Mouse (Mus musculus): ENCODE results near the gene Nr1i2. TPM values are rescaled to one million over a fixed set of nuclear protein-coding genes. Genes with fewer than 3 reads are reported as not detected.

The Nr1i2 gene
- polyA plus RNA-seq, 1 experiment from 2014 or later: not detected

- Histone ChIP-seq H3K36me3 (replicated peaks; ENCODE audit: control insufficient read depth, insufficient read depth) (no peaks in the 10 kb centered on the region), H3K9me3 (ENCODE audit: control insufficient read depth, low read length) (no peaks in the 10 kb centered on the region), H3K9ac (no peak overlapping the region), H3K4me1 (replicated peaks; ENCODE audit: control insufficient read depth, insufficient read depth, low read length) (no peaks in the 10 kb centered on the region), H3K27me3 (ENCODE audit: control insufficient read depth, insufficient read depth, low read length) (no peaks in the 10 kb centered on the region), H3K4me3 (replicated peaks; ENCODE audit: low read length) (no peak overlapping the region), H3K4me2 (replicated peaks) (no peak overlapping the region), H3K27ac (no peak overlapping the region)
- WGBS: 82% methylated on average over 9 of the region's 9 CpGs
- ATAC-seq (ENCODE audit: low FRiP score): no peak
- DNase-seq (ENCODE audit: low spot score): no peak
Measured at GRCm38 (mm10) chr16:38318492-38318891, 23.9 kb upstream of the Nr1i2 start.

DNA sequence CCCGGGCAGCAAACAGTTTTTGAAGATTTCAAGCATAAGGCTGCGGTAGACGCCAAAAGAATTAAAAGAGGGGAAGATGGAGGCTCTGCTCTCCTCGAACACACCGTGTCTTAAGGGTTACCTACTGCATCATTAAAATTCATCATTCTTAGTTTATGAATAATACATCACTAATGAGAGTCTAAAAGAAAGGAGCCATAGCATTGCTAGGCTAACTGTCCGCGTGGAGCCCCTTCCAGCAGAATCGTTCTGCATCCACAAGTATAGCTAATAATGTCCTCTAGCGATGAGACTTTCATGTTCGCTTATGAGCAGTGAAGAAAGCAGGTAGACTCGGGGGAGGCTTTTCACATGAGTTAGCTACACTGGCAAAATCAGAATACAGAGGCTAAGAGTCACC, 13.6 kb upstream of the Nr1i2 start:
- DNase-seq (ENCODE audit: low spot score) (no peak), ATAC-seq (ENCODE audit: low FRiP score) (no peak)
- Histone ChIP-seq H3K4me3 (replicated peaks; ENCODE audit: low read length) (no peak overlapping the region), H3K9ac (no peak overlapping the region), H3K36me3 (replicated peaks; ENCODE audit: control insufficient read depth, insufficient read depth) (no peaks in the 10 kb centered on the region), H3K4me2 (replicated peaks) (peak overlapping the region; percentile 27), H3K27me3 (ENCODE audit: control insufficient read depth, insufficient read depth, low read length) (no peaks in the 10 kb centered on the region), H3K9me3 (ENCODE audit: control insufficient read depth, low read length) (no peaks in the 10 kb centered on the region), H3K27ac (0 out of 2 replicates have a peak overlapping the region, but pooled peaks have one; percentile 16), H3K4me1 (replicated peaks; ENCODE audit: control insufficient read depth, insufficient read depth, low read length) (0 out of 2 replicates have a peak, but pooled peaks cover 3% of the 10 kb centered on the region)
- whole genome bisulfite sequencing: 55% methylated on average over 11 of the region's 11 CpGs

DNA sequence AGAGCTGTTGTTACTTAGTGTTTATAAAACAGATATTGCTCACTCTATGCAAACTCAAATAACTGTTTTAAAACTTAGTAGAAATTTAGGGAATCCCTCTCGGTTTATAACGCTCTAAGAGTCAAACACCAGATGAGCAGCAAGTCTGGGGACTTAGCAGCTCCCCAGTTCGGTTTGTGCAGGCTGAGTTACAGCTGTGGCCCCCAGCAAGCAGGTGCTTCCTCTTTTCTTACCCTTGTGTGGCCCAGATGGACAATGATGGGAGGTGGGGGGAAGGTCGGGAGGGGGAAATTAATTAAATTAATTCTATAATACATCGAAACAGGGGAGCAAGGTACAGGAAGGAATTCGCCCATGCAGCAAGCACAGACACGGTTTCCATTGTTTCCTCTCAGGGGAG, 13.0 kb upstream of the Nr1i2 start:
- Histone ChIP-seq H3K9ac (no peak overlapping the region), H3K9me3 (ENCODE audit: control insufficient read depth, low read length) (no peaks in the 10 kb centered on the region), H3K4me3 (replicated peaks; ENCODE audit: low read length) (no peak overlapping the region), H3K4me2 (replicated peaks) (peak overlapping the region; percentile 27), H3K27ac (0 out of 2 replicates have a peak overlapping the region, but pooled peaks have one; percentile 16), H3K27me3 (ENCODE audit: control insufficient read depth, insufficient read depth, low read length) (no peaks in the 10 kb centered on the region), H3K4me1 (replicated peaks; ENCODE audit: control insufficient read depth, insufficient read depth, low read length) (0 out of 2 replicates have a peak, but pooled peaks cover 3% of the 10 kb centered on the region), H3K36me3 (replicated peaks; ENCODE audit: control insufficient read depth, insufficient read depth) (no peaks in the 10 kb centered on the region)
- DNase-seq (ENCODE audit: low spot score) (no peak), ATAC-seq (ENCODE audit: low FRiP score) (no peak)
- WGBS: 40% methylated on average over 7 of the region's 7 CpGs

DNA sequence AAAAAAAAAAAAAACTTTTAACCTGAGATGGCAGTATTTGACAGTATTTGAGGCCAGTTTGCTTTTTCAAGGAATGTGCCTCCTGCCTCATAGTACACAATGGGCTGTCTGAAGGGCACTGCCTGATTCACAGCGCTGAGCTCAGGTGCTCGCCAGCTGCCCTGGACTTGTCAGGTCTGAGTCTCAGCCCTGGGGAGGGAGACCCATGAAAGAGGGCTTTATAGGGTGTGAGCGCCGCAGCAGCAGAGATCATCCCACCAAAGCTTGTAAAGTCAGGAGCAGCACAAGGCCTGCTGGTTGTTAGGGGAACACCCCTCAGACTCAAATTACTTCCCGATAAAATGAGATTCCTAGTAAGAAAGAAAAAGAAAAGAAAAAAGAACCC, 12.6 kb upstream of the Nr1i2 start:
- H3K9me3 ChIP-seq (ENCODE audit: control insufficient read depth, low read length): no peaks in the 10 kb centered on the region
- no peak overlapping the region for H3K27ac ChIP-seq
- H3K4me1 ChIP-seq (replicated peaks; ENCODE audit: control insufficient read depth, insufficient read depth, low read length): 0 out of 2 replicates have a peak, but pooled peaks cover 3% of the 10 kb centered on the region
- no peak for ATAC-seq (ENCODE audit: low FRiP score)
- no peaks in the 10 kb centered on the region for H3K27me3 ChIP-seq (ENCODE audit: control insufficient read depth, insufficient read depth, low read length)
- 28% methylated on average over 5 of the region's 5 CpGs for WGBS
- H3K9ac ChIP-seq: no peak overlapping the region
- no peaks in the 10 kb centered on the region for H3K36me3 ChIP-seq (replicated peaks; ENCODE audit: control insufficient read depth, insufficient read depth)
- no peak for DNase-seq (ENCODE audit: low spot score)
- H3K4me2 ChIP-seq (replicated peaks): no peak overlapping the region
- H3K4me3 ChIP-seq (replicated peaks; ENCODE audit: low read length): no peak overlapping the region

- DNase-seq (ENCODE audit: low spot score) (no peak), ATAC-seq (ENCODE audit: low FRiP score) (no peak)
- WGBS: 44% methylated on average over 18 of the region's 18 CpGs
- no peak overlapping the region for H3K4me2 ChIP-seq (replicated peaks)
- no peak overlapping the region for H3K4me3 ChIP-seq (replicated peaks; ENCODE audit: low read length)
- no peaks in the 10 kb centered on the region for H3K36me3 ChIP-seq (replicated peaks; ENCODE audit: control insufficient read depth, insufficient read depth)
- H3K27ac ChIP-seq: no peak overlapping the region
- H3K27me3 ChIP-seq (ENCODE audit: control insufficient read depth, insufficient read depth, low read length): no peaks in the 10 kb centered on the region
- H3K4me1 ChIP-seq (replicated peaks; ENCODE audit: control insufficient read depth, insufficient read depth, low read length): 0 out of 2 replicates have a peak, but pooled peaks cover 3% of the 10 kb centered on the region
- no peak overlapping the region for H3K9ac ChIP-seq
- H3K9me3 ChIP-seq (ENCODE audit: control insufficient read depth, low read length): no peaks in the 10 kb centered on the region
Measured at GRCm38 (mm10) chr16:38306571-38307220, 12.1 kb upstream of the Nr1i2 start.

GRCm38 (mm10) chr16:38304460-38305194, 10.0 kb upstream of the Nr1i2 start:
- no peaks in the 10 kb centered on the region for H3K9me3 ChIP-seq (ENCODE audit: control insufficient read depth, low read length)
- no peaks in the 10 kb centered on the region for H3K36me3 ChIP-seq (replicated peaks; ENCODE audit: control insufficient read depth, insufficient read depth)
- no peak overlapping the region for H3K27ac ChIP-seq
- no peak overlapping the region for H3K4me3 ChIP-seq (replicated peaks; ENCODE audit: low read length)
- 0 out of 2 replicates have a peak, but pooled peaks cover 3% of the 10 kb centered on the region for H3K4me1 ChIP-seq (replicated peaks; ENCODE audit: control insufficient read depth, insufficient read depth, low read length)
- H3K4me2 ChIP-seq (replicated peaks): no peak overlapping the region
- DNase-seq (ENCODE audit: low spot score): no peak
- ATAC-seq (ENCODE audit: low FRiP score): no peak
- H3K9ac ChIP-seq: no peak overlapping the region
- no peaks in the 10 kb centered on the region for H3K27me3 ChIP-seq (ENCODE audit: control insufficient read depth, insufficient read depth, low read length)
- WGBS: 80% methylated on average over 17 of the region's 17 CpGs

DNA sequence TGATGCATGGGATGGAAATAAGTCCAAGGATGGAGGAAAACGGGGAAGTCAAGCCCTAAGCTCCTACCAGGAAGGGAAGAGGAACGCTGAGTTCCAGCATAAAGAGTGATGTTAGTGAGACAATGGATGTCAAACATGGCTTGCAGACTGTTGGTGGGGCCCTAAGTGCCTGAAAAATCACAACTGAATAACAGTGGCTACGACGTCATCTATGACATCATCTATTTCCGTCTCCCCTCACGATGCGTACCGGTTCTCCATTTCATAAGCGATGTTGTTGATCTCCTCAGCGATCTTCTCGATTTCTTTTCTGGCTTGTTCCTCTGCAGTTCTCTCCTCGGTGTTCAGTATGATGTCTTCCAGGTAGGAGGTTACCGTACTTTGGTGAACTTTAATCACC, 7.7 kb upstream of the Nr1i2 start:
- WGBS: 94% methylated on average over 13 of the region's 13 CpGs
- Histone ChIP-seq H3K4me2 (replicated peaks) (no peak overlapping the region), H3K27me3 (ENCODE audit: control insufficient read depth, insufficient read depth, low read length) (no peaks in the 10 kb centered on the region), H3K9ac (no peak overlapping the region), H3K9me3 (ENCODE audit: control insufficient read depth, low read length) (no peaks in the 10 kb centered on the region), H3K36me3 (replicated peaks; ENCODE audit: control insufficient read depth, insufficient read depth) (no peaks in the 10 kb centered on the region), H3K4me1 (replicated peaks; ENCODE audit: control insufficient read depth, insufficient read depth, low read length) (no peaks in the 10 kb centered on the region), H3K27ac (no peak overlapping the region), H3K4me3 (replicated peaks; ENCODE audit: low read length) (no peak overlapping the region)
- ATAC-seq (ENCODE audit: low FRiP score): no peak
- no peak for DNase-seq (ENCODE audit: low spot score)

GRCm38 (mm10) chr16:38298410-38298809, 3.8 kb upstream of the Nr1i2 start:
- Histone ChIP-seq H3K36me3 (replicated peaks; ENCODE audit: control insufficient read depth, insufficient read depth) (no peaks in the 10 kb centered on the region), H3K4me2 (replicated peaks) (no peak overlapping the region), H3K27ac (no peak overlapping the region), H3K9ac (no peak overlapping the region), H3K27me3 (ENCODE audit: control insufficient read depth, insufficient read depth, low read length) (no peaks in the 10 kb centered on the region), H3K9me3 (ENCODE audit: control insufficient read depth, low read length) (no peaks in the 10 kb centered on the region), H3K4me3 (replicated peaks; ENCODE audit: low read length) (no peak overlapping the region), H3K4me1 (replicated peaks; ENCODE audit: control insufficient read depth, insufficient read depth, low read length) (no peaks in the 10 kb centered on the region)
- WGBS: 90% methylated on average over 6 of the region's 6 CpGs
- DNase-seq (ENCODE audit: low spot score) (no peak), ATAC-seq (ENCODE audit: low FRiP score) (no peak)

DNA sequence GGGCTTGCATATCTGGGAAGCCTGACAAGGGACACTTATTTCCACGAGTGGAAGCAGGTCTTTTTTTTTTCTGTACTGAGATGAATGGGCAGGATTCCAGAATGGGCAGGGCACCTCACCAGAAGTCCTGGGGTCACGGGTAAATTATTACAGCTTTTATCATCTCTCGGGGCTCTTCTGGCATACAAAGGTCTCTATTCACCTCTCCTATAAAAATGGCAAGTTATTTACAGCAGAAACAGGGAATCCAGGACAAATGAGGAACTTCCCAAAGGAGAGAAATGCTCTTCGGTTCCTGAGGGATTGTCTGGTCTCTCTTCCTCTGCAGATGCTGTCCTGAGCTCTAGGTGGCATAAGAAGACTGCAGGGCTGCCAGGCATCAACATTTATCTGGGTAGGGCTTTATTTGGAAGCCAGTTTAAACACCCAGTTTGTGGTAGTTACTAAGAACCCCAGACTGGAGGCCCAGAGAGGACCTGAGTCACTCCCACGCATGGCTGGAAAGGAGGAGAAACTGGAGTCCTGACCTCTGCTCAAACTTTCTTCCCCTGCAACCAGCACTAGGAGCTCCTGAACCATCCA, 816 bp upstream of the Nr1i2 start:
- Histone ChIP-seq H3K4me2 (replicated peaks) (no peak overlapping the region), H3K27me3 (ENCODE audit: control insufficient read depth, insufficient read depth, low read length) (no peaks in the 10 kb centered on the region), H3K9ac (no peak overlapping the region), H3K36me3 (replicated peaks; ENCODE audit: control insufficient read depth, insufficient read depth) (no peaks in the 10 kb centered on the region), H3K9me3 (ENCODE audit: control insufficient read depth, low read length) (no peaks in the 10 kb centered on the region), H3K4me1 (replicated peaks; ENCODE audit: control insufficient read depth, insufficient read depth, low read length) (no peaks in the 10 kb centered on the region), H3K4me3 (replicated peaks; ENCODE audit: low read length) (no peak overlapping the region), H3K27ac (no peak overlapping the region)
- WGBS: 58% methylated on average over 5 of the region's 5 CpGs
- DNase-seq (ENCODE audit: low spot score) (no peak), ATAC-seq (ENCODE audit: low FRiP score) (no peak)
